Mouse (Mus musculus) liver, embryonic 16.5 days (tissue): ENCODE results near the gene Art3. TPM values are rescaled to one million over a fixed set of nuclear protein-coding genes. Genes with fewer than 3 reads are reported as not detected.

Experiments used
- ATAC-seq: fragments of 200-750 bp; cut with Nextera tagmentation; 2 replicates; pipeline ENCODE4 v1.8.0; 2017; ENCODE audit warnings: low read depth, mild to moderate bottlenecking, moderate number of reproducible peaks, moderate library complexity
- H3K27ac ChIP-seq: fragments of 300-500 bp; sonication (generic); 2 replicates; pipeline ENCODE4 v1.5.1; 2014; ENCODE audit warnings: mild to moderate bottlenecking, low read length
- H3K27me3 ChIP-seq: fragments of 300-500 bp; sonication (generic); 2 replicates; pipeline ENCODE4 v1.6.1; 2014; ENCODE audit warnings: low read depth, low read length, mixed read lengths; ENCODE audit not compliant: control insufficient read depth, insufficient read depth
- H3K36me3 ChIP-seq: fragments of 300-500 bp; sonication (generic); 2 replicates; pipeline ENCODE4 v1.6.1; 2014; ENCODE audit warnings: mild to moderate bottlenecking; ENCODE audit not compliant: control insufficient read depth, insufficient read depth
- H3K4me1 ChIP-seq: fragments of 300-500 bp; sonication (generic); 2 replicates; pipeline ENCODE4 v1.6.1; 2014; ENCODE audit warnings: low read depth, low read length, mixed read lengths; ENCODE audit not compliant: control insufficient read depth
- H3K4me2 ChIP-seq: fragments of 300-500 bp; sonication (generic); 2 replicates; pipeline ENCODE4 v1.6.1; 2014; ENCODE audit warnings: low read depth, low read length, mixed read lengths
- H3K4me3 ChIP-seq: fragments of 300-500 bp; sonication (generic); 2 replicates; pipeline ENCODE4 v1.5.1; 2014; ENCODE audit warnings: low read depth, mild to moderate bottlenecking, low read length
- H3K9ac ChIP-seq: fragments of 300-500 bp; sonication (generic); 2 replicates; pipeline ENCODE4 v1.6.1; 2014; ENCODE audit warnings: low read depth, low read length
- H3K9me3 ChIP-seq: fragments of 300-500 bp; sonication (generic); replicated peaks from 2 replicates; pipeline ENCODE4 v1.6.1; 2016; ENCODE audit warnings: low read length; ENCODE audit not compliant: control insufficient read depth
- WGBS: fragments of 180-500 bp; shearing (Covaris S2); extraction: QIAGEN DNeasy Blood & Tissue Kit; methylation state at CpG from one replicate; pipeline ENCODE4 v1.1.7; 2014; ENCODE audit not compliant: insufficient replicate concordance; 5-methylcytosine and 5-hydroxymethylcytosine counted together
- polyA plus RNA-seq: library from polyadenylated mRNA; unstranded; fragments of >200 nt; fragmentation: Nextera tagmentation; extraction: Ambion mirVana; gene quantifications from 2 replicates; pipeline ENCODE4 v1.2.1, GENCODE M21; 2015

The Art3 gene
- polyA plus RNA-seq, 1 experiment from 2014 or later: 0.74 TPM

GRCm38 (mm10) chr5:92309681-92310511, 21.7 kb upstream of the Art3 start, which contains the start of gene Sdad1:
Gene Sdad1, minus strand, starts transcription at chr5:92310479.
- Histone ChIP-seq H3K27me3 (no peaks in the 10 kb centered on the region), H3K9me3 (no peaks in the 10 kb centered on the region), H3K36me3 (peaks cover 3% of the 10 kb centered on the region), H3K4me2 (peak within 1 kb of the TSS; percentile 79), H3K4me3 (peak within 1 kb of the TSS; percentile 74), H3K4me1 (peaks cover 23% of the 10 kb centered on the region), H3K27ac (peak within 1 kb of the TSS; percentile 48), H3K9ac (peak within 1 kb of the TSS; percentile 69)
- ATAC-seq: peak; percentile 95
- 2% methylated on average over 41 of the region's 41 CpGs for WGBS

DNA sequence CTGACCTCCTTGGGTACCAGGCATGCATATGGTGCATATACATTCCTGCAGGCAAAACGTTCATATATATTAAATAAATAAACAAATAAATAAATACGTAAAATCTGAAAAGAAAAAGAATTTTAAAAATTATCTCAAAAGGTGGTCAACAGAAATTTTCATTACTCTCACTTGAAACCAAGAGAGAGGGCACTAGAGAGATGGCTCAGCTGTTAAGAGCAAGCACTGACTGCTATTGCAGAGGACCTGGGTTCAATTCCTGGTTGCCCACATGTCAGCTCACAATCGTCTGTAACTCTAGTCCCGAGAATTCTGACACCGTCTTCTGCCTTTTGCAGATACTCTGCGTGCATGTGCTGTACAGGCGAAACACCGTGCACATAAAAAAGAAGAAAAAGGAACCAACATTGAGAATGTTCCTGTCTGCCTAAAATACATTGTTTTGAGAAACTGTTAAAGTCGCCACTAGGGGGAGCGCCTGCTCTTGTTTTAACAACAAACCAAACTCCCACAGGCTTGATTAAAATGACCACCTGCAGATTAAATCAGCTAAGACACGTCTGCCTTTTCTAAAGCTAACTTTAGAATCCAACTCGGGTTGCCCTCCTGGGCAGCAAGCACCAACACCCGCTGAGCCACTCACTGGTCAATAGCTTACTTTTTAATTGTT, 19.4 kb upstream of the Art3 start:
- H3K4me2 ChIP-seq: no peak overlapping the region
- ATAC-seq: no peak
- 12% methylated on average over 13 of the region's 13 CpGs for WGBS

GRCm38 (mm10) chr5:92313776-92314175, 17.9 kb upstream of the Art3 start:
- Histone ChIP-seq H3K4me1 (peaks cover 18% of the 10 kb centered on the region), H3K4me3 (no peak overlapping the region), H3K4me2 (no peak overlapping the region), H3K36me3 (no peaks in the 10 kb centered on the region), H3K27ac (no peak overlapping the region), H3K9me3 (no peaks in the 10 kb centered on the region), H3K9ac (no peak overlapping the region), H3K27me3 (no peaks in the 10 kb centered on the region)
- no peak for ATAC-seq
- 13% methylated on average over 7 of the region's 7 CpGs for WGBS

More for the DNA sequence above, 19.4 kb upstream of the Art3 start:
- H3K4me1 ChIP-seq: peaks cover 23% of the 10 kb centered on the region
- no peaks in the 10 kb centered on the region for H3K9me3 ChIP-seq
- no peak overlapping the region for H3K27ac ChIP-seq
- no peaks in the 10 kb centered on the region for H3K36me3 ChIP-seq
- H3K27me3 ChIP-seq: no peaks in the 10 kb centered on the region
- no peak overlapping the region for H3K9ac ChIP-seq
- no peak overlapping the region for H3K4me3 ChIP-seq

DNA sequence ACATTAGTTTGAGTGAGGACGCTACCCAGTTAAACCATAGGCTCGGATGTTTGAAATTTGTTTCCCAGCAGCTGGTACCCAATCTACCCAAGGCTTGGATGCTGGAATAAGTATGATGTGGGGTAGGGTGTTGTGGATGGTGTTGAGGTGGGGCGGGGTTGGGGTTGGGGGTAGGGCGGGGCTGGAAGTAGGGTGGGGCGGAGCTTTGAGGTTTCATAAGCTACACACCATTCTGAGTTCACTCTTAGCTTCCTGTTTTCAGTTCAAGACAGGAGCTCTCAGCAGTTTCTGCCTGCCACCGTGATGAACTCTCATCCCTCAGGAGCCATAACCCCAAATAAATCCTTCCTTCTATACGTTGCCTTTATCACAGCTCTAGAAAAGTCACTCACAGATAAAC, 13.5 kb upstream of the Art3 start:
- WGBS: 46% methylated on average over 7 of the region's 7 CpGs
- H3K36me3 ChIP-seq: no peaks in the 10 kb centered on the region
- peak; percentile 40; the same call in 1 of the 2 replicates for ATAC-seq
- H3K4me2 ChIP-seq: no peak overlapping the region
- no peaks in the 10 kb centered on the region for H3K27me3 ChIP-seq
- H3K27ac ChIP-seq: no peak overlapping the region
- H3K9ac ChIP-seq: no peak overlapping the region
- H3K9me3 ChIP-seq: no peaks in the 10 kb centered on the region
- H3K4me3 ChIP-seq: no peak overlapping the region
- H3K4me1 ChIP-seq: peaks cover 8% of the 10 kb centered on the region

GRCm38 (mm10) chr5:92318596-92318995, 13.0 kb upstream of the Art3 start:
- peaks cover 5% of the 10 kb centered on the region for H3K4me1 ChIP-seq
- WGBS: 64% methylated on average over 14 of the region's 14 CpGs
- H3K36me3 ChIP-seq: no peaks in the 10 kb centered on the region
- H3K9ac ChIP-seq: no peak overlapping the region
- H3K4me3 ChIP-seq: no peak overlapping the region
- ATAC-seq: no peak; the same call in 1 of the 2 replicates
- no peaks in the 10 kb centered on the region for H3K9me3 ChIP-seq
- no peaks in the 10 kb centered on the region for H3K27me3 ChIP-seq
- H3K27ac ChIP-seq: no peak overlapping the region
- H3K4me2 ChIP-seq: no peak overlapping the region

- no peaks in the 10 kb centered on the region for H3K9me3 ChIP-seq
- no peaks in the 10 kb centered on the region for H3K36me3 ChIP-seq
- no peaks in the 10 kb centered on the region for H3K27me3 ChIP-seq
- ATAC-seq: peak; percentile 65
- H3K4me1 ChIP-seq: peaks cover 2% of the 10 kb centered on the region
- 45% methylated on average over 8 of the region's 8 CpGs for WGBS
- H3K4me2 ChIP-seq: no peak overlapping the region
- no peak overlapping the region for H3K4me3 ChIP-seq
- H3K9ac ChIP-seq: no peak overlapping the region
- H3K27ac ChIP-seq: no peak overlapping the region
Observed at GRCm38 (mm10) chr5:92321631-92322400, 9.8 kb upstream of the Art3 start.

DNA sequence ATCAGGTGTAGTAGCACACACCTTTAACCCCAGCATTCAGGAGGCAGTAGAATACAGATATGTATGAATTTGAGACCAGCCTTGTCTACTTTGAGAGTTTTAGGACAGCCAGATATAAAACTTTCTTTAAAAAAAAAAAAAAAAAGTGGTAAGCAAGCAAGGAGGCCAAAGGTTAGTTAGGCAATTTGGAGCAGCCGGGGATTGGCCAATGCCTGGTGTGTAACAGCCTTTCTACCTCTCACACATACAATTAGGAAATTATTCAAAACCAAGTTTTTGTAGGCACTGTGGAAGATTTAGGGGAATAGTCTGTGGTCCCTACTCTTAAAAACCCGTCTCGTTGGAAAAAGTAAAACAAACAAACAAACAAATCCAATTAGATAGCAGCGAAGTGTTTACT, 9.0 kb upstream of the Art3 start:
- Histone ChIP-seq H3K27ac (no peak overlapping the region), H3K27me3 (no peaks in the 10 kb centered on the region), H3K36me3 (no peaks in the 10 kb centered on the region), H3K9me3 (no peaks in the 10 kb centered on the region), H3K4me1 (peaks cover 2% of the 10 kb centered on the region), H3K4me3 (no peak overlapping the region), H3K4me2 (no peak overlapping the region), H3K9ac (no peak overlapping the region)
- ATAC-seq: no peak
- WGBS: 51% methylated on average over 4 of the region's 4 CpGs

DNA sequence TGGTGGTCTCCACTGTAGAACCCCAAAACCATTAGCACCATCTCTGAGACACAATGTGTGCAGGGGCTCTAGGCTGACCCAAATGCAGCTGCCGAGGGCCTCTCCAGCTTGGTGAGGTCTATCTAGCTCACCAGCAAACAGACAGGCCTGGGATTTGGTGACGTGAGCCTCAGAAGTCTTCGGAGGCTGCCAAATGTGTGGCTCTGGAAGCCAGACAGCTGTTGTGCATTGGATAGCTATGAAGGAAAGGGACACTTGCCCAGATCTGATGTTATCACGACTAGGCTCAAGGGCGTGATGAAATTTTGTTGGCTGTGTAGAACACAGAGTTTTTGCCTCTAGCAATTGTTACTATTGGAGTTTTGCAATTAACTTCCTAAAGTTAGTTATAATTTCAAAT, 8.4 kb upstream of the Art3 start:
- Histone ChIP-seq H3K27me3 (no peaks in the 10 kb centered on the region), H3K4me2 (no peak overlapping the region), H3K9ac (no peak overlapping the region), H3K4me3 (no peak overlapping the region), H3K36me3 (no peaks in the 10 kb centered on the region), H3K27ac (no peak overlapping the region), H3K4me1 (peaks cover 2% of the 10 kb centered on the region), H3K9me3 (no peaks in the 10 kb centered on the region)
- ATAC-seq: no peak
- 53% methylated on average over 5 of the region's 5 CpGs for whole genome bisulfite sequencing
